Mouse (Mus musculus): ENCODE measurements at regions not wholly inside any gene's neighbourhood (a gene's known extent, or its start where the extent isn't known, plus 50 kb on each side); places are given as distances from the start of the nearest gene placed in this dataset.

DNA sequence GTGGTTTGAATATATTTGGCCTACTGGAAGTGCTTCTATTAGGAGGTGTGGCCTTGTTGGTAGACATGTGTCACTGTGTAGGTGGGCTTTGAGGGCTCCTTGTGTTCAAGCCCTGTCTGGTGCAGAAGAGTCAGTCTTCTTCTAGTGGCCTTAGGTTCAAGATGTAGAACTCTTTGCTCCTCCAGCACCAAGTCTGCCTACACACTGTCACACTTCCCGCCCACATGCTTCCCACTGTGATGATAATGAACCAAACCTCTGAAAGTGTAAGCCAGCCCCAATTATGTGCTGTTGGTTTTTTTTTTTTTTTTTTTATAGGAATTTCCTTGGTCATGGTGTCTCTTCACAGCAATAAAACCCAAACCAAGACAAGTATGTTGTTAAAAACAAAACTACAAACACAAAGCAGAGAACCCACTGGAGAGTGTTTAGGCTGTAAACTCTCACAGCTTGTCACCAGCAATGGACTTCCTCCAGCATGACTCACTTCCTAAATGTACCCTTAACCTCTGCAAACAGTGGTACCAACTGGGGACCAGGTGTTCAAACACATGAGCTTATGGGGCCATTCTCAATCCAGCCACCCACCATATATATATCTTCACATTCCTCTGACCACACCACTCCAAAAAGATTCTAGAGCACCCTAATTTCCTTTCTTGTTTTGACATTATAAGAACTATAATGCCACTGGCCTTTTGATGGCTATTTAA, 74.0 kb upstream of the Camk1g start:
- DNase-seq: no peak

DNA sequence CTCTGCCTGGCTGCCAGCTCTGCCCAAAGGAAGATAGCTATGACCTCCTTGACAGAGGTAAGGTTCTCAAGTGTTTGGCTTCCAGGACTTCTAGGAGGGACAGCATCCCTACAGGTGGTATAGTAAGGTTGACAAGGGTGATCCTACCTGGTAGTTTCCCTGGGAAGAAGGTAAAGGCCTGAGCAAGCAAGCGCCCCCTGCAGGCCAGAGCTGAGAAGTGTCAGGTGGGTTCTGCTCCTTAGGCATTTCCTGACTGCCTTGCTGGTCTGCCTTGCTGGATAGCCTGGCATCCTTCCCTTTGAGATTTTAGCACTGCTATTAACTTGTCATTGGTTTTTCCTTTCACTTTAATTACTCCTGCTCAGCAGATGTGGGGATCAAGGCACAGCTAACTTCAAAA, 70.4 kb upstream of the Camk1g start:
- DNase-seq: no peak

DNA sequence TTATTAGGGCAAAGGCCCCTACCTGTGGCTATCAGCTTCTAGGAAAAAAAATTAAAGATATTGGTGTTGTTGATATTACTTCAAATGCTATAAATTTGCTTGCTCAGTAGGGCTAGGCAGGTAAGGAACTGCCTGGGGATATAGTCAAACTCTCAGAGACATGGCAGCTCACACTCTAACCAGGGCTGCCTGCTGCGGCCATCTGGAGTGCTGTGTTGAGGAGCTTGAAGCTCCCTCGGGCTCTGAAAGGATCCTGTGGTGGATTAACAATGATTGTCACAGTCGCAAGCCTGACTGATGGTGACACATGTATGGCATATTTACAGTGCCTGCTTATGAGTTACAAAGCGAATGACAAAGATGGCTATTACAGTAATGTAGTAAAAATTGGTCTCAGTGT, 64.2 kb upstream of the Camk1g start:
- no peak for DNase-seq

DNA sequence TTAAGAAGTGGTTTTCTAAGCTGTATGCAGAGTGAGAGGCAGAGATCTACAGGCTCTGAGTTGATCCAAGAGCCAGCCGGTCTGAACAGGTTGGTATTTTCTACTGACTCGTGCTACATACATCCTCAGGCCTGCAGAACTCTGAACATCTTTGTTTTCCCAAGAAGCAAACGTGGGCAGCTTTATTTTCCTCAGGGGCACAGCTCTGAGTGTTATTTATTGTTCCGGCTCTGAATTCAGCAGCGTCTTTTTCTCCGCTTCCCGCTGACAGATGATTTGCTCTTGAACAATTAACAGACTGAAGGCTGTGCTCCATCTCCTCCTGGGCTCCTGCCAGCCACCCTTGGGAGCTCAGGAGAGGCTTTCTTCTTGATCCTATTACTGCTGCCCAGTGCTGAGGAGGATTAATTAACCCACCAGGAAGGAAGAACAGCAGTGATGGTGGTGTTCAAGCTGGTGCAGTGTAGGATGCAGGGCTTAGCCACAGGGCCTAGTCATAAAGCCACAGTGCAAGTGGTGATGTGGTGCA, 63.5 kb upstream of the Camk1g start:
- no peak for DNase-seq

DNA sequence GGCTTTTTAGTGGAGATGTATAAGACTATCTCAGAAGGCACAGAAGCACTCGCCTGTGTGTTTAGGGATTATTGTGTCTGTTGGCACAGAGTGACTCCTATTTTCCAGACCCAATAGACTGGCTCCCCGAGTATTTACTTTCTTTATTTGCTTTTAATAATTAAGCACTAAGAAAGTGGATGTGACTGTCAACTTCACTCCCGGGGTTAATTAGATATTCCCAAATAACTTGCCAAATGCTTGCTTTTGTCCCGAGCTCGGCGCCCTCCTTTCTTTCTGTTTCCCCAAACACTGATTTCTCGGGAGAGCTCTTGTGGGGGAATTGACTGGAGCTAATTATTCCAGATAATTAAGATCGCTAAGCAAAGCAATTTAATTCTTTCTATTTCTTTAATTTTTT, 60.1 kb upstream of the Camk1g start:
- DNase-seq: no peak

DNA sequence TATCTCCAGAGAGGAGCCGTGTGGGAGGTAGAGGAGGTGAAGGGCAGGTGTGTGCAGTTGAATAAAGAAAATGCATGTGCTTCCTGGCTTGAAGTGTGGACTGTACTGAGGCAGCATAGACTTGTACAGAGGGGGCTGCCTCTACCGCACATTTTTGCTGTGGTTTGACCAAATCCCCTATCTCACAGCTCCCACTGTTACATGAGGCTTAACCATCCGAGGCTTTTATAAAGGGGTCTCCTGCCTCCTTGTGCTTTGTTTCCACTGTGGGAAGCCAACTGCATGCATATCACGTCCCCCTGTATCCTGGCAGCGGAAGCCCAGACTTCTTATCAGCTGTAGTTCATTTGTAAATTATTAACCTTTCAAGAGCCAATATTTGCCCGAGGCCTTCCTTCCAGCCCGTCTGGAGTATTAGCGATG, 53.6 kb upstream of the Camk1g start:
- no peak for DNase-seq

DNA sequence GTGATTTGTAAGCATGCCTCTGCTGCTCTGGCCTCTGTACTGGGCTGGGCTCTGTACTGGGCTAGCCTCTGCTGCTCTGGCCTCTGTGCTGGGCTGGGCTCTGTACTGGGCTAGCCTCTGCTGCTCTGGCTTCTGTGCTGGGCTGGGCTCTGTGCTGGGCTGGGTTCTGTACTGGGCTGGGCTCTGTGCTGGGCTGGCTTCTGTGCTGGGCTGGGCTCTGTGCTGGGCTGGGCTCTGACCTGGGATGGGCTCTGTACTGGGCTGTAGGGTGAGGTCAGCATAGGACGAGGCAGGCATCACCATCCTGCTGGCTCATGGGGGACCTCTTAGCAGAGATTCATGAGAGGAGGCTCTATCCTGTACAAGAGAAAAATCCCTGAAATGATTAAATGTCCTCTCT, 52.8 kb upstream of the Camk1g start:
- DNase-seq: no peak

DNA sequence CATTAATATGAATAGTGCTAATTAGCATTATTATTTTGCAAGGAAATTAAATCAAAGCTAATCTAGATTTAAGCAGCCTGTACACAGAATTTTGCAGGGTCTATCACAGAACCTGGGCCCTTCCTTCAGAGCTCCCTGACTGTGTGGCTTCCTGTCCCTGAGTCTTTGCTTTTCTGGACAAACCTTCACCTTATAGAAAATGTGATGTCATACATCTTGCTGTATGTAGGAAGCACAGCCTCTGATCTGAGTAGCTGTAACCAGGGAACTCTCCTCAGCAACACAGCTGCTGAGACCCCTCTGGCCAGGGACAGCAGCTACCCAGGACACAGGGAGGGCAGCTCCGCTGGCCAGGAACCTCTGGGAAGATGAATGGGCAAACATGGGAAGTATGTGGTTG, 51.7 kb upstream of the Camk1g start:
- no peak for DNase-seq

DNA sequence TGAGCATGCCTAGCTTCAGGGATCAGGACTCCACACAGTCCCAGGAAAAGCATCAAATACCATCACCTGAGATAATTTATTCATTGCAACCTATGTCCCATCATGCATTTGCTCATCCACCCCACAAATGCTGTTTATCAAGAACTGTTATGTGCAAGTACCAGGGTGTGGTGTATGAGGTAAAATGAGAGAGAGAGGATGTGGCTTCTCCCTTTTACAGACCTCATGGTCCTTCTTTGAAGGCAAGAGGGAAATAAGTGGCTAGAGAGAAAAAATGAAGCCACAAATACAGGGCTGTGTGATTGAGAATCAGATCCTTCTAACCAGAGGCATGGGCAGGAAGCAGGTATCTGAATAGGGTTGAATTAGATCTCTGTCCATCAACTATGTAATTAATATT, 51.3 kb upstream of the Camk1g start:
- no peak for DNase-seq

Measured in kidney, postnatal 14 days (tissue).